Mouse (Mus musculus) stomach, embryonic 15.5 days (tissue): ENCODE results near the gene Smim27. TPM values are rescaled to one million over a fixed set of nuclear protein-coding genes. Genes with fewer than 3 reads are reported as not detected.

Experiments used
- ATAC-seq: fragments of 200-750 bp; cut with Nextera tagmentation; 2 replicates; pipeline ENCODE4 v1.8.0; 2017; ENCODE audit warnings: low read depth, moderate number of reproducible peaks, moderate TSS enrichment; ENCODE audit not compliant: insufficient read depth, low FRiP score
- H3K27ac ChIP-seq: fragments of 300-500 bp; sonication (generic); 2 replicates; pipeline ENCODE4 v1.5.1; 2015; ENCODE audit warnings: mild to moderate bottlenecking, inconsistent platforms
- H3K27me3 ChIP-seq: fragments of 300-500 bp; sonication (generic); replicated peaks from 2 replicates; pipeline ENCODE4 v1.6.1; 2015; ENCODE audit warnings: inconsistent platforms
- H3K36me3 ChIP-seq: fragments of 300-500 bp; sonication (generic); 2 replicates; pipeline ENCODE4 v1.6.1; 2015; ENCODE audit warnings: inconsistent platforms
- H3K4me1 ChIP-seq: fragments of 300-500 bp; sonication (generic); 2 replicates; pipeline ENCODE4 v1.6.1; 2015; ENCODE audit warnings: inconsistent platforms
- H3K4me2 ChIP-seq: fragments of 300-500 bp; sonication (generic); 2 replicates; pipeline ENCODE4 v1.6.1; 2015; ENCODE audit warnings: mild to moderate bottlenecking, inconsistent platforms
- H3K4me3 ChIP-seq: fragments of 300-500 bp; sonication (generic); replicated peaks from 2 replicates; pipeline ENCODE4 v1.5.1; 2015; ENCODE audit warnings: inconsistent platforms
- H3K9ac ChIP-seq: fragments of 300-500 bp; sonication (generic); 2 replicates; pipeline ENCODE4 v1.6.1; 2015; ENCODE audit warnings: inconsistent platforms
- H3K9me3 ChIP-seq: fragments of 300-500 bp; sonication (generic); 2 replicates; pipeline ENCODE4 v1.6.1; 2016; ENCODE audit warnings: inconsistent platforms
- WGBS: fragments of 180-500 bp; shearing (Covaris S2); methylation state at CpG from one replicate; pipeline ENCODE4 v1.1.7; 2015; 5-methylcytosine and 5-hydroxymethylcytosine counted together
- polyA plus RNA-seq: library from polyadenylated mRNA; unstranded; fragments of >200 nt; fragmentation: Nextera tagmentation; extraction: Ambion mirVana; gene quantifications from 2 replicates; pipeline ENCODE4 v1.2.1, GENCODE M21; 2015

The Smim27 gene
- polyA plus RNA-seq: 29.1 and 53.0 TPM in 2 replicates

DNA sequence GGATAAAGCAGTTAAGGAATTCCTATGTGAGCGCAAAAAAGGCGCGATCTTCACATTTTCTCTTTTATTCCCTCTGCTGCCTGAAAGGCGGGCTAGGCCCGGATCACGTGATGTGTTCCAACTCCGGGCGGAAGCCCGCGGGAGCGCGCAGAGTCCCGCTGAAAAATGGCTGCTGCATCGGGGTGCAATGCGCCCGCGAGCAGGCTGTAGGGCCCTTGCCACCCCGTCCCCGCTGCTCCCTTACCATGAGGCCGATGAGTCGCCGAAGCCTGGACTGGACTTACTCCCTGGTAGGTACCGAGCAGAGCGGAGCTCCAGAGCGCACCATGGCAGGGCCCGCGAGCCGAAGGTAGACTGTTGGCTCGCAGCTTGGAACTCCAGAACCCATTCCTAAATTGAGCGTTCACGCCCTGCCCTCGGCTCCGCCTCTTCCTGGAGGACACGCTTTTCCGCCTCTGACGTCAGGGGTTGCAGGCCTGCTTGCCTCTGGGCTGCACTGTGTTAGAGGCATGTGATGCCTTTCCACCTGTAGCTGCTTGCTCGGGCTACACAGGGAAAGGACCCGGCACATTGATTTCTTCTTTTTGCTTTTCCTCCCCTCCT lies at the start of gene Smim27, which contains the start of gene Topors:
TSS of gene Smim27 (plus strand) at position 150 of the 603 bp plus-strand sequence.
TSS of gene Topors (minus strand) at position 421 of the 603 bp plus-strand sequence.
- Histone ChIP-seq H3K27me3 (no peaks in the 10 kb centered on the region), H3K27ac (peak within 1 kb of the TSS; percentile 99), H3K9me3 (no peaks in the 10 kb centered on the region), H3K9ac (peak within 1 kb of the TSS; percentile 63), H3K4me3 (peak within 1 kb of the TSS; percentile 70), H3K36me3 (peaks cover 11% of the 10 kb centered on the region; the same call in 1 of the 2 replicates), H3K4me1 (peaks cover 24% of the 10 kb centered on the region), H3K4me2 (peak within 1 kb of the TSS; percentile 95)
- ATAC-seq: peak; percentile 96
- under 1% methylated on average over 38 of the region's 38 CpGs for WGBS

GRCm38 (mm10) chr4:40220437-40220836 lies 48.9 kb upstream of the Smim27 start:
- H3K36me3 ChIP-seq: 0 out of 2 replicates have a peak, but pooled peaks cover 7% of the 10 kb centered on the region
- 23% methylated on average over 12 of the region's 12 CpGs for WGBS
- H3K27me3 ChIP-seq: no peaks in the 10 kb centered on the region
- no peaks in the 10 kb centered on the region for H3K4me1 ChIP-seq
- no peaks in the 10 kb centered on the region for H3K9me3 ChIP-seq
- peak overlapping the region; percentile 5; the same call in 1 of the 2 replicates for H3K4me2 ChIP-seq
- H3K4me3 ChIP-seq: no peak overlapping the region
- 0 out of 2 replicates have a peak, but pooled peaks have one; percentile 24 for ATAC-seq
- no peak overlapping the region for H3K27ac ChIP-seq
- H3K9ac ChIP-seq: no peak overlapping the region

DNA sequence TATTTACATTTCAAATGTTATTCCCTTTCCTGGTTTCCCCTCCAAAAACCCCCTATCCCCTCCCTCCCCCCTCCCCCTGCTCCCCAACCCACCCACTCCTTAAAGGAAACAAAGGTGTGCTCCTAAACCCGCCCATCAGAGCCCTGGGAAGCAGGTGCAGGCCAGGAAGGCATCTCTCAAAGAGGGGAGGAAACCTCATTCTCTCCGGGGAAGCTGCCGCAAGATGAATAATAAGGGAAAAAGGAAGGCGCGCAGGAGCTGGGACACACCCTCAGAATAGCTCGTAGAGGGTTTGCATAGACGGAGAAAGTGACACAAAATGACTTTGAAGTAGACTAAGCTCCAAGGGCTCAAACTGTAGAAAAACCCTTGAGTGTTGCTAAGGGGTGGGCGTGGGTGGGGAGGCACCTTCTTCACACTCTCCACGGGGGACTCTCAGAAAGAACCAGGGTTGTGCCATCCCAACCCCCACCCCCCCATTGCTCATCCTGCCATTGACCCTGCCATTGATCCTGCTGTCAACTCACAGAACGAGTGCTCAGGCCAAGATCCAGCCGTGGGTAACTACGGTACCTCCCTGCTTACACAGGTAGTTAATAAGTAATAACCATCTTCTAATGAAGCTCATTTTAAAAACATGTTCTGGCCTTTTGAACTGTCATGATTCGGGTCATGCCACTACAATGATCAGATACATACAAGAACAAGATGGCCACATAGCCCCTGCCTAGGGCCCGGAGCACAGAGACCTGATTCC lies 48.2 kb upstream of the Smim27 start:
- H3K4me1 ChIP-seq: no peaks in the 10 kb centered on the region
- 0 out of 2 replicates have a peak overlapping the region, but pooled peaks have one; percentile 2 for H3K4me2 ChIP-seq
- H3K4me3 ChIP-seq: no peak overlapping the region
- no peak overlapping the region for H3K27ac ChIP-seq
- no peaks in the 10 kb centered on the region for H3K9me3 ChIP-seq
- 24% methylated on average over 14 of the region's 14 CpGs for WGBS
- no peak; the same call in 1 of the 2 replicates for ATAC-seq
- H3K9ac ChIP-seq: no peak overlapping the region
- H3K36me3 ChIP-seq: 0 out of 2 replicates have a peak, but pooled peaks cover 4% of the 10 kb centered on the region
- H3K27me3 ChIP-seq: no peaks in the 10 kb centered on the region

GRCm38 (mm10) chr4:40221876-40222585 lies 47.3 kb upstream of the Smim27 start:
- Histone ChIP-seq H3K4me3 (no peak overlapping the region), H3K9ac (no peak overlapping the region), H3K27me3 (no peaks in the 10 kb centered on the region), H3K9me3 (no peaks in the 10 kb centered on the region), H3K4me2 (no peak overlapping the region), H3K4me1 (no peaks in the 10 kb centered on the region), H3K36me3 (0 out of 2 replicates have a peak, but pooled peaks cover 3% of the 10 kb centered on the region), H3K27ac (no peak overlapping the region)
- no peak for ATAC-seq
- 39% methylated on average over 21 of the region's 21 CpGs for WGBS

- Histone ChIP-seq H3K4me3 (no peak overlapping the region), H3K27me3 (no peaks in the 10 kb centered on the region), H3K9ac (no peak overlapping the region), H3K27ac (no peak overlapping the region), H3K36me3 (no peaks in the 10 kb centered on the region), H3K4me2 (no peak overlapping the region), H3K4me1 (no peaks in the 10 kb centered on the region), H3K9me3 (no peaks in the 10 kb centered on the region)
- ATAC-seq: no peak
- WGBS: 44% methylated on average over 5 of the region's 5 CpGs
Measured at GRCm38 (mm10) chr4:40226095-40226494, 43.3 kb upstream of the Smim27 start.

DNA sequence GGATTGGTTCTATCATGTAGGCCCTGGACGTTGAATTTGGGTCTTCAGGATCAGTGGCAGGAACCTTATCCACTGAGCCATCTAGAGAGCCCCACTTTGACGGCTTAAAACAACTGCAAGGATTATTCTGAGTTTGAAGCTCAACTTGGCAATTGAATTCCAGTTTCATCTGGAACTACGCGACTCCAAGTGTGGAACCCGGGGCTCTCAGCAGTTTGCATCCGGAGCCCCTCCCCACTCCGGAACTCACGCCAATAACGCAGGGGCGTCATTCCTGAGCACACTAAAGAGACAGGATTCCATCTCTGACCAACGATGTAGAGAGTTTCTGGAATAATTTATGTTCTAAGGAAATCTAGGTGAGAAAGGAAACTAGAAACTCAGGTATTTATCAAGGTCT lies 42.2 kb upstream of the Smim27 start:
- Histone ChIP-seq H3K27me3 (no peaks in the 10 kb centered on the region), H3K36me3 (no peaks in the 10 kb centered on the region), H3K4me2 (no peak overlapping the region), H3K4me1 (no peaks in the 10 kb centered on the region), H3K9me3 (no peaks in the 10 kb centered on the region), H3K27ac (no peak overlapping the region), H3K4me3 (no peak overlapping the region), H3K9ac (no peak overlapping the region)
- WGBS: 78% methylated on average over 11 of the region's 11 CpGs
- no peak for ATAC-seq

DNA sequence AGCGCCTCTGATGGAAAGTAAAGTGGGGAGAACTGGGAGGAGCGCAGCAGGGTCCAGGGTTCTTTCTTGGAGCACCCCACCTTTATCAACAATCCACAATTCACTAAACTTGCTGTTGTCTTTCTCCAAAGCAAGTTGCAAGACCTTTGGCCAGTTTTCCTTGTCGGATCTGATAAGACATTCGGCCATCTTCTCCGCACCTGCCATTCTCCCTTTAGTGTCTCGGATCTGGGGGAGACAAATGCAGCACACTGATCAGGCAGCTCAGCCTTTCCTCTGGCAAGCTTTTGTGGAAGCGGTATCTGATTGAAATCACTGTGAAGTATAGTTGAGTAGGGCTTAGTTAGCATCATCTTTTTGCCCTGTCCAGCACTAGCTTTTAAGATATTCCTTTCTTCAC lies 41.5 kb upstream of the Smim27 start:
- Histone ChIP-seq H3K27ac (no peak overlapping the region), H3K4me1 (no peaks in the 10 kb centered on the region), H3K9me3 (no peaks in the 10 kb centered on the region), H3K4me2 (no peak overlapping the region), H3K36me3 (no peaks in the 10 kb centered on the region), H3K27me3 (no peaks in the 10 kb centered on the region), H3K9ac (no peak overlapping the region), H3K4me3 (no peak overlapping the region)
- ATAC-seq: no peak
- WGBS: 89% methylated on average over 7 of the region's 7 CpGs

GRCm38 (mm10) chr4:40229723-40230122 lies 39.7 kb upstream of the Smim27 start:
- no peak overlapping the region for H3K27ac ChIP-seq
- H3K4me1 ChIP-seq: no peaks in the 10 kb centered on the region
- H3K4me3 ChIP-seq: no peak overlapping the region
- H3K9me3 ChIP-seq: no peaks in the 10 kb centered on the region
- no peaks in the 10 kb centered on the region for H3K36me3 ChIP-seq
- no peak overlapping the region for H3K4me2 ChIP-seq
- 93% methylated on average over 6 of the region's 6 CpGs for WGBS
- H3K27me3 ChIP-seq: no peaks in the 10 kb centered on the region
- no peak for ATAC-seq
- H3K9ac ChIP-seq: no peak overlapping the region

GRCm38 (mm10) chr4:40233062-40233664 lies 36.2 kb upstream of the Smim27 start:
- Histone ChIP-seq H3K4me2 (no peak overlapping the region), H3K4me1 (no peaks in the 10 kb centered on the region), H3K36me3 (no peaks in the 10 kb centered on the region), H3K27ac (no peak overlapping the region), H3K9me3 (no peaks in the 10 kb centered on the region), H3K27me3 (no peaks in the 10 kb centered on the region), H3K4me3 (no peak overlapping the region), H3K9ac (no peak overlapping the region)
- 92% methylated on average over 7 of the region's 7 CpGs for WGBS
- ATAC-seq: no peak

DNA sequence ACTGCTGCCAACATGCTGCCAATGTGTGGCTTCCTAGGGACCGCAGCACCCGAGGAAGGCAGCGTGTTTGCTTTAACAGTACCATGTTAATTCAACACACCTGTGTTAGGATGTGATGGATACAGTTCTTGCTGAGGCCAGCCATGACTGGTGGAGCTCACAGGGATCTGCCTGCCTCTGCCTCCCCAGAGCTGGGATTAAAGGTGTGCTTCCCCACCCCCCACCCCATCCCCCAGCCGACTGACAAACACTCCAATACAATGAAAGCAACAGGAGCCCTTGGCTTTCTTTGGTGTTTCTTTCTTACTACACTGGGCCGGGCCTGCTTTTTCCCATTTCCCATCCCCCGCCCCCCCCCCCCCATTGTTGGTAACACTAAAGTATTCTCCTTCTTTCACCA lies 35.1 kb upstream of the Smim27 start:
- 85% methylated on average over 6 of the region's 6 CpGs for WGBS

DNA sequence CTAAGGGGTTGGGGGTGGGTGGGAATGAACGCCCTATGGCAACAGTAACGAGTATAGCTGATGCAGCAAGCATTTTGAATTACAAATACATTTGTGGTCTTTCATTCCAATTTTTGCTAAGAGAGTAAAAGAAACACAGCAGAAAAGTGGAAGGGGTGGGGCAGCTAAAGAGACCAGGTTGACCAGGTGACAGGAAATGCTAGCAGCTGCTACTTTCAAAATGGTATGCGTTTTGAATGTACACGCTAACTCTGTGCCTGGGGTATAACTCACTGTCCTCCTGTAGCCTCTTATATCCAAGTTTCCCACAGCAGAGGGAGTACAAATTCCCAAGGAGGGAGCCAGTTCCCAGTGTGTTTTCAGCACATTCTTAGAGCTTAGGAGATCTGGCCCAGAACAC lies 32.5 kb upstream of the Smim27 start:
- WGBS: 75% methylated on average over 4 of the region's 4 CpGs
- H3K27ac ChIP-seq: no peak overlapping the region
- H3K4me3 ChIP-seq: no peak overlapping the region

More for the DNA sequence above, 35.1 kb upstream of the Smim27 start:
- Histone ChIP-seq H3K4me3 (no peak overlapping the region), H3K4me1 (no peaks in the 10 kb centered on the region), H3K36me3 (no peaks in the 10 kb centered on the region), H3K27ac (no peak overlapping the region), H3K9me3 (no peaks in the 10 kb centered on the region), H3K4me2 (no peak overlapping the region), H3K9ac (no peak overlapping the region), H3K27me3 (no peaks in the 10 kb centered on the region)
- no peak for ATAC-seq

More for the DNA sequence above, 32.5 kb upstream of the Smim27 start:
- H3K9ac ChIP-seq: no peak overlapping the region
- H3K4me2 ChIP-seq: no peak overlapping the region
- H3K4me1 ChIP-seq: no peaks in the 10 kb centered on the region
- no peaks in the 10 kb centered on the region for H3K9me3 ChIP-seq
- H3K27me3 ChIP-seq: no peaks in the 10 kb centered on the region
- H3K36me3 ChIP-seq: no peaks in the 10 kb centered on the region
- no peak for ATAC-seq
